Mouse (Mus musculus): Measurements from ENCODE around the gene Them7. TPM values are rescaled to one million over a fixed set of nuclear protein-coding genes. Genes with fewer than 3 reads are reported as not detected.

Gene Them7
- polyA plus RNA-seq, 1 experiment from 2014 or later: 1.4 TPM

DNA sequence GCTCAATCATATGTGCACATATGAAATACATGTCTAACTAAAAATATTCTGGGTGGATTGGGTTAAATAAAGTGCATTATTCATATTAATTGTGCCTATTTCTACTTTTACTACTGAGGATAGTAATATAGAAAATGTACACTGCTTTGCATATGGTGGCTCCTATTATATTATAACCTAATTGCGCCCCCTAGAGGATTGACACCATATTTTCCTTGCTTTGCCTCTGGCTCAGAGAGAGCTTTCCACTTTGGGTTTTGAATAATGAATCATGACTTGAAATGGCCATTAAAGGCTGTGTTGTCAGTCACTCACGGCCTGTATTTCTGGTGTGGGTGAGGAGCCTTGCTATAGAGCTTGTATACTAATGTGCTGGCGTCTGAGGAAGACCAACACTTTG is 115.9 kb downstream of the Them7 start:
- no peak overlapping the region for H3K4me2 ChIP-seq
- WGBS (ENCODE audit: insufficient replicate concordance): 43% methylated on average over 3 of the region's 3 CpGs
- H3K4me1 ChIP-seq (replicated peaks): no peaks in the 10 kb centered on the region
- ATAC-seq (ENCODE audit: insufficient read depth): no peak
- no peaks in the 10 kb centered on the region for H3K27me3 ChIP-seq
- H3K9ac ChIP-seq: no peak overlapping the region
- H3K36me3 ChIP-seq (replicated peaks): no peaks in the 10 kb centered on the region
- no peaks in the 10 kb centered on the region for H3K9me3 ChIP-seq (replicated peaks)
- no peak overlapping the region for H3K27ac ChIP-seq (replicated peaks)
- no peak overlapping the region for H3K4me3 ChIP-seq (replicated peaks)

DNA sequence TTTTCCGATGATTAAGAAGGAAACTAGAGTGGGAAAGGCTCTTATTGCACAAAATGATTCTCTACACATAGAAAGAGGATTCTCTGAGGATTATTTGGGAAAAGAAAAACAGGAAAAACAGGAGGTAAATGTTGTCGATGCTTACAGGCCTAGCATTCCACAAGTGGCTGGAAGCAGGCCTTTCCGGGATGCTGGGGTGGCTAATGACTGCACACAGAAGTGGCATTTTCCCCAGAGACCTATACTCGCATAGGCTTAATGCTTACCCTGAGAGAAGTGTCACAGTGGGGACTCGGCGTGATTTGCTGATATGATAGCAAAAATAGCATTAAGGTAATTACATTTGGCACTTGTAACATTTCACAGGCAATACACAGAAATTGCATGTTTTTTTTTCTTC is 124.8 kb downstream of the Them7 start:
- Histone ChIP-seq H3K9ac (no peak overlapping the region), H3K4me1 (replicated peaks) (no peaks in the 10 kb centered on the region), H3K4me2 (no peak overlapping the region), H3K4me3 (replicated peaks) (no peak overlapping the region), H3K27ac (replicated peaks) (no peak overlapping the region), H3K9me3 (replicated peaks) (no peaks in the 10 kb centered on the region), H3K27me3 (no peaks in the 10 kb centered on the region), H3K36me3 (replicated peaks) (no peaks in the 10 kb centered on the region)
- WGBS (ENCODE audit: insufficient replicate concordance): 68% methylated on average over 6 of the region's 6 CpGs
- no peak for ATAC-seq (ENCODE audit: insufficient read depth)

DNA sequence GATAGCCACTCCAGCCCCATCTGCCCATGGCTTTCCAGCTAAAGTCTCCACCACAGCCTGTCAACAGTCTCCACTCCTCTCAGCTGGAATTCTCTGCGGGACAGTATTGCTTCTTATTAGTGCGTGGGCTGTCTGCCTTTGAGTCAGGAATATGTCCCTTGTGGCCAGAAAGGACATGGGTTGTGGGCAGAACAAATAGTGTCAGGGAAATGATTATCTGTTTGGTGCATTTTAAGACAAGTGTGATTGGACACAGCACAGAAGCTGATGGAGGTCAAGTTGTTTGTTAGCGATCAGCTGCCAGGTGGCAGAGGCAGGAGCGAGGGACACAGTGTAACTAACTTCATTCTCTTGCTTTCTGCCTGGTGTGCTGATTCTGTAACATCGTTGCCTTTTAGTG is 132.7 kb downstream of the Them7 start:
- H3K4me3 ChIP-seq (replicated peaks): no peak overlapping the region

DNA sequence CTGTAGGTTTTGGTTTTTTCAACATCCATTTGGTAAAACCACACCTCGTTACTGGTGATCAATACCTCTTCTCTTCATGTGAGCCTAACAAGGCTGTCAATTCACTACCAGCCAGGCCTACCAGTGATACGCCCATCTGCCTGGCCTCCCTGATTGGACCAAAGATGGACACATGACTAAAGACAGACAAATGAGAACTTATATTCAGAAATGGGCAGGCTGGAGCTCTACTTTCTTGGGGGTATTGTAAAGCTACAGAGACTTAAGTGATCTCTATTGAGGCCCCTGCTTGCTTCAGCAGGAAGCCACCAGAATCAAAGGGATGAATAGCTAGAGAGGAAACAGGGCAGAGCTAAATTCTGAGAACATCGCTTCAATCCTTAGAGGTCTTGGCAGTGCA is 133.9 kb downstream of the Them7 start:
- ATAC-seq (ENCODE audit: insufficient read depth): no peak
- 61% methylated on average over 3 of the region's 3 CpGs for WGBS (ENCODE audit: insufficient replicate concordance)
- no peaks in the 10 kb centered on the region for H3K27me3 ChIP-seq
- H3K9ac ChIP-seq: no peak overlapping the region
- H3K27ac ChIP-seq (replicated peaks): no peak overlapping the region
- H3K9me3 ChIP-seq (replicated peaks): no peaks in the 10 kb centered on the region
- no peaks in the 10 kb centered on the region for H3K4me1 ChIP-seq (replicated peaks)
- H3K4me2 ChIP-seq: no peak overlapping the region
- no peaks in the 10 kb centered on the region for H3K36me3 ChIP-seq (replicated peaks)
- H3K4me3 ChIP-seq (replicated peaks): no peak overlapping the region

More for the DNA sequence above, 132.7 kb downstream of the Them7 start:
- Histone ChIP-seq H3K36me3 (replicated peaks) (no peaks in the 10 kb centered on the region), H3K27ac (replicated peaks) (no peak overlapping the region), H3K9ac (no peak overlapping the region), H3K4me1 (replicated peaks) (no peaks in the 10 kb centered on the region), H3K4me2 (no peak overlapping the region), H3K27me3 (no peaks in the 10 kb centered on the region), H3K9me3 (replicated peaks) (no peaks in the 10 kb centered on the region)
- 53% methylated on average over 5 of the region's 5 CpGs for WGBS (ENCODE audit: insufficient replicate concordance)
- ATAC-seq (ENCODE audit: insufficient read depth): no peak

DNA sequence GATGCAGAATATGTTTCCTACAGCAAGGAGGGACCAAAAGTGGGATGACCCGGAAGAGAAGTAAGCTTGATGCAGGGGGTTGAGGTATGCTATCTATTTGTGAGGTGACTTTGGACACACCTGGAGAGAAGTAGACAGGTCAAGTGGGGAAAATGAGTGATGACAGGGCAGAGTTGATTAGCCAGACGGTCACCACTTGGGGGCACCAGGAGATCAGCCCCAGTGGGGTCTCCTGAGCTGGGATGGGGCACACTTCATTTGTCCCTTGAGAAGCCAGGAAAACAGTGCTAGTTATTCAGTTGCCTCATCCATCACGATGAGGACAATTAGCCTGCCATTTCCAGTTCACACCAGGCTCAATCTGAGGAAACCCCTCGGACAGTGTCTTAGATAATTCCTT is 143.5 kb downstream of the Them7 start:
- H3K4me2 ChIP-seq: no peak overlapping the region
- ATAC-seq (ENCODE audit: insufficient read depth): no peak
- H3K27ac ChIP-seq (replicated peaks): no peak overlapping the region
- no peak overlapping the region for H3K4me3 ChIP-seq (replicated peaks)
- H3K4me1 ChIP-seq (replicated peaks): no peaks in the 10 kb centered on the region
- H3K27me3 ChIP-seq: peaks cover 11% of the 10 kb centered on the region
- no peak overlapping the region for H3K9ac ChIP-seq
- no peaks in the 10 kb centered on the region for H3K9me3 ChIP-seq (replicated peaks)
- WGBS (ENCODE audit: insufficient replicate concordance): 27% methylated on average over 4 of the region's 4 CpGs
- no peaks in the 10 kb centered on the region for H3K36me3 ChIP-seq (replicated peaks)

DNA sequence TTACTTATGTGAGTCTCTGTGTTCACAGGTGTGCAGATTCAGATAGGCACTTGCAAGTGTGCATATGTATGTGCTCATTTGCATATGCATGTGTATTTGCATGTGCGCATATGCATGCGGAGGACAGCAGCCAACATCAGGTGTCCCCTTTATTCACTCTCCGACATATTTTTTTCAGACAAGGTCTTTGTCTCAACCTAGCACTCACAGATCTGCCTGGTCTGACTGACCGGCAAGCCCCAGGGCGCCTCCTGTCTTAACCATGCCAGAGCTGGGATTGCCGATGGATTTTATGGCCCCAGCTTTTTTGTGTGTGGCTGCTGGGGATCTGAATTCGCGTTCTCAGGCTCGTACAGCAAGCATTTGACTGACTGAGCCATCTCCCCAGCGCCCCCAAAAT is 146.1 kb downstream of the Them7 start:
- Histone ChIP-seq H3K27ac (replicated peaks) (no peak overlapping the region), H3K4me2 (no peak overlapping the region), H3K36me3 (replicated peaks) (no peaks in the 10 kb centered on the region), H3K9ac (no peak overlapping the region), H3K4me3 (replicated peaks) (no peak overlapping the region), H3K27me3 (peaks cover 11% of the 10 kb centered on the region), H3K4me1 (replicated peaks) (no peaks in the 10 kb centered on the region), H3K9me3 (replicated peaks) (no peaks in the 10 kb centered on the region)
- 26% methylated on average over 10 of the region's 10 CpGs for WGBS (ENCODE audit: insufficient replicate concordance)
- ATAC-seq (ENCODE audit: insufficient read depth): no peak

DNA sequence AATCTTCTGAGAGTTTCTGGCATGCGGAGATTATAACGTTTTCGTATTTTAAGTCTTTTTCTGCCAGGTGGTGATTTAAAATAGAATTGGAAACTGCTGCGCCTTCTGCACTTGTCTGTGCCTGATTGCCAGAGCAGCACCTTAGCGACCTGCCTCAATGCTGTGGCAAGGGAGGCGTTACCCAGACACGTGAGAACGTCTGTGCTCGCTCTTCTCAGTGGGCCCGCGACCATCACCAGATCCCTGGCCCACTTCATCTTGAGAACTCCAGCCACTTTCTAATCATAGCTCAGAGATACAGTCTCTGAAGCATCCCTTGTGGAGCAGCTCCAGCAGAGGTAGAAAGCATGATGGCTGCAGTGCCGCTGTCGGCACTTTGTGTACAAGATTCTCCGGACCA is 146.6 kb downstream of the Them7 start:
- no peak overlapping the region for H3K4me3 ChIP-seq (replicated peaks)
- H3K4me1 ChIP-seq (replicated peaks): no peaks in the 10 kb centered on the region
- peaks cover 11% of the 10 kb centered on the region for H3K27me3 ChIP-seq
- H3K27ac ChIP-seq (replicated peaks): no peak overlapping the region
- no peaks in the 10 kb centered on the region for H3K9me3 ChIP-seq (replicated peaks)
- no peak for ATAC-seq (ENCODE audit: insufficient read depth)
- 31% methylated on average over 14 of the region's 14 CpGs for WGBS (ENCODE audit: insufficient replicate concordance)
- no peaks in the 10 kb centered on the region for H3K36me3 ChIP-seq (replicated peaks)
- no peak overlapping the region for H3K9ac ChIP-seq
- no peak overlapping the region for H3K4me2 ChIP-seq

DNA sequence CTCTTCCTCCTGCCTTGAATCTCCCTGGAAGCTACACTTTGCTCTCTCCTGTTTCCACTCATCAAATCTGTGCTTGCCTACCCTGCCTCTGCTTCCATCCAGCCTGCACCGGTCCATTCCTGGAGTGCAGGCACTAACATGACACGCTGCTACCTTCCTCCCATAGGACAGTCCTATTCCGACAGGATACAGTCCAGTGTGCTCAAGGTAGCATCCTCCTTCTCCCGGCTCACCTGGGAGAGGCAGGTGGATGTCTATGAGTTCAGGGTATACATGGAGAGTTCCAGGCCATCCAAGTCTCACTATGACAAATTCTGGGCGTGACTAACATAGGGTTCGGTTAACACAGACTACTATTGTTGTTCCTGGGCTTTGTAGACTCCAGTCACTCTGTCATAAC is 148.0 kb downstream of the Them7 start:
- Histone ChIP-seq H3K27me3 (peaks cover 11% of the 10 kb centered on the region), H3K4me1 (replicated peaks) (no peaks in the 10 kb centered on the region), H3K4me3 (replicated peaks) (no peak overlapping the region), H3K9me3 (replicated peaks) (no peaks in the 10 kb centered on the region), H3K36me3 (replicated peaks) (no peaks in the 10 kb centered on the region), H3K4me2 (no peak overlapping the region), H3K9ac (no peak overlapping the region), H3K27ac (replicated peaks) (no peak overlapping the region)
- WGBS (ENCODE audit: insufficient replicate concordance): 75% methylated on average over 6 of the region's 6 CpGs
- ATAC-seq (ENCODE audit: insufficient read depth): no peak

DNA sequence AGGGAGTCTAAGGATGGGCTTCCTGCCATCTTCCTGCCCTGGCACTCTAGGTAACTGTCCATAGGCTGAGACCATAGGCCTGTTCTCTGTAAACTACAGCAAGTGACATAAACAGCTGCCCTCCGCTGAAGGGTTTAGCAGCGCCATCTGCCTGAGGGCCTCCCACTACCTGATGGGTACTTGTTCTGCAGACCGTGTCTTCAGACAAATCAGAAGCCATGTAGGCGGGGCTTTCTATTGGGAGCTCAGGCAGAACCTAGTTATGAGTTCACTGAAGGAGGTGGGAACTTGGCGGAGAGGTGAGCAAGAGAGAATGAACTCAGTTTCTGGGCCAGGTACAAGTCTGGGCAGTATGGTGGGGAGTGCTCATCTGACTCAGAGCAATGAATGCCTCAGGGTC is 148.6 kb downstream of the Them7 start:
- no peak for ATAC-seq (ENCODE audit: insufficient read depth)

DNA sequence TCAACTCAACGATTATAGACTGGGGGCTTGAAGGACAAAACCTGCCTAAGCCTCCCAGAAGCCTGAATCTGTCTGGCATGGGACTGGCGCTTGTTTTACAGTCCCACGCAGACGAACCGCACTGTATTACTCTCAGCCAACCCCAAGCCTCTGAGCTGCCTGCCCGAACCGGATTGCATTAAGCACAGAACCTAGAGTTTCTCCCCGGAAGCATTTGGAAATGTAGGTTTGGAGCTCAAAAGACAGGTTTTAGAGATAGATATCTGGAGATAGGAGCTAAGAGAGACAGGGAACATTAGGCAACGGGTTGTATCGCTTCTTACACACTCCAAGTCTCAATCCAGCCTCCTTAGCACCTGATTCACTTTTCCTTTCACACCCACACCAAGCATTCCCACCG is 149.5 kb downstream of the Them7 start:
- 68% methylated on average over 11 of the region's 11 CpGs for WGBS (ENCODE audit: insufficient replicate concordance)
- peaks cover 11% of the 10 kb centered on the region for H3K27me3 ChIP-seq
- no peak overlapping the region for H3K4me3 ChIP-seq (replicated peaks)
- H3K9me3 ChIP-seq (replicated peaks): no peaks in the 10 kb centered on the region
- H3K4me2 ChIP-seq: no peak overlapping the region
- no peak overlapping the region for H3K9ac ChIP-seq
- ATAC-seq (ENCODE audit: insufficient read depth): no peak
- H3K4me1 ChIP-seq (replicated peaks): no peaks in the 10 kb centered on the region
- no peak overlapping the region for H3K27ac ChIP-seq (replicated peaks)
- H3K36me3 ChIP-seq (replicated peaks): no peaks in the 10 kb centered on the region

More for the DNA sequence above, 148.6 kb downstream of the Them7 start:
- no peak overlapping the region for H3K27ac ChIP-seq (replicated peaks)
- peaks cover 11% of the 10 kb centered on the region for H3K27me3 ChIP-seq
- H3K9ac ChIP-seq: no peak overlapping the region
- WGBS (ENCODE audit: insufficient replicate concordance): 64% methylated on average over 5 of the region's 5 CpGs
- no peaks in the 10 kb centered on the region for H3K9me3 ChIP-seq (replicated peaks)
- no peaks in the 10 kb centered on the region for H3K4me1 ChIP-seq (replicated peaks)
- no peak overlapping the region for H3K4me3 ChIP-seq (replicated peaks)
- H3K4me2 ChIP-seq: no peak overlapping the region
- H3K36me3 ChIP-seq (replicated peaks): no peaks in the 10 kb centered on the region

DNA sequence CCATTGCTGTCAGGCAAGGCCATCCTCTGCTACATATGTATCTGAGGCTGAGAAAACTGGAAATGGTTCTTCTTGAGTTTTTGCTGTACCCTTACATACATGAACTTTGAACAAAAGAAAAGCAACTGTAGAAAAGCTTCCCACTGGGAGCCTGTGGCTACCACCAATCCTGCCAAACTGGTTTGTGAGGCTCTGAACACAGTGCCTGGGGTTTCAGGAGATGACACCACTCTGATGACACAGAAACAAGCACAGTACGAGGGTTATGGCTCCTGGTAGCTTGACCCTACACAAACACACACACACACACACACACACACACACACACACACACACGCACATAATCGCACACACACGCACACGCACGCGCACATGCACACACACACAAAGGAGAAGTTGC is 151.1 kb downstream of the Them7 start:
- WGBS (ENCODE audit: insufficient replicate concordance): 71% methylated on average over 7 of the region's 7 CpGs
- H3K27ac ChIP-seq (replicated peaks): no peak overlapping the region
- H3K9me3 ChIP-seq (replicated peaks): no peaks in the 10 kb centered on the region

DNA sequence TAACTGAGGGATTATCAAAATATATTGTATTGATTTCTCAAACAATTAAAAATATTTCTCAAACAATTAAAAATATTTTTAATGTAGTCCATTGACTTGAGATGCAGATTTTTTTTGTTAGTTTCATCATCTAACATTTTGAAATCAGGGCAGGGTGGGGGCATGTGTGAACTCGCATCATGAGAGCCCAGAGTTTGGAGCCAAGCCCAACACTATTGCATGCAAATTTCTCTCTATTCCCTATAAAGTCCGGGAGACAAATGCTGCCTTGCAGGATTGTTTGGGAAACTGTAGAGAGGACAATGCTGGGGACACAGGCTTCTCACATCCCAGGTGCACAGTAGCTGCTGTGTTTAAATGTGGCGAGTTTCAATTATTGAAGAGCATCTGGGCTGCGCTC is 151.6 kb downstream of the Them7 start:
- Histone ChIP-seq H3K9me3 (replicated peaks) (no peaks in the 10 kb centered on the region), H3K4me2 (no peak overlapping the region), H3K36me3 (replicated peaks) (no peaks in the 10 kb centered on the region), H3K4me1 (replicated peaks) (0 out of 2 replicates have a peak, but pooled peaks cover 6% of the 10 kb centered on the region), H3K4me3 (replicated peaks) (no peak overlapping the region), H3K27ac (replicated peaks) (no peak overlapping the region), H3K9ac (no peak overlapping the region), H3K27me3 (peaks cover 9% of the 10 kb centered on the region)
- no peak for ATAC-seq (ENCODE audit: insufficient read depth)
- 63% methylated on average over 4 of the region's 4 CpGs for WGBS (ENCODE audit: insufficient replicate concordance)

More for the DNA sequence above, 151.1 kb downstream of the Them7 start:
- ATAC-seq (ENCODE audit: insufficient read depth): no peak
- no peak overlapping the region for H3K9ac ChIP-seq
- H3K36me3 ChIP-seq (replicated peaks): no peaks in the 10 kb centered on the region
- peaks cover 11% of the 10 kb centered on the region for H3K27me3 ChIP-seq
- H3K4me1 ChIP-seq (replicated peaks): 0 out of 2 replicates have a peak, but pooled peaks cover 6% of the 10 kb centered on the region
- H3K4me3 ChIP-seq (replicated peaks): no peak overlapping the region
- no peak overlapping the region for H3K4me2 ChIP-seq

Measured in liver, embryonic 15.5 days (tissue).